Mouse (Mus musculus) liver, embryonic 16.5 days (tissue): ENCODE data around the gene Gm6583. TPM values are rescaled to one million over a fixed set of nuclear protein-coding genes. Genes with fewer than 3 reads are reported as not detected.

Experiments
- polyA plus RNA-seq: library from polyadenylated mRNA; unstranded; fragments of >200 nt; fragmentation: Nextera tagmentation; extraction: Ambion mirVana; gene quantifications from 2 replicates; pipeline ENCODE4 v1.2.1, GENCODE M21; 2015

The Gm6583 gene
- polyA plus RNA-seq, 1 experiment from 2014 or later: 0.13 TPM

Other genes starting within 250 kb of the Gm6583 start
- 0.49 and 0.67 TPM in 2 replicates for gene Cryba4, start 103.5 kb downstream of the Gm6583 start, polyA plus RNA-seq
- 0.28 and 0.32 TPM in 2 replicates for gene Crybb1, start 100.2 kb downstream of the Gm6583 start, polyA plus RNA-seq
- 38.5 and 38.8 TPM in 2 replicates for gene Tpst2, start 79.3 kb downstream of the Gm6583 start, polyA plus RNA-seq
- gene Tfip11, start 29.7 kb downstream of the Gm6583 start, polyA plus RNA-seq: 11.8 and 12.6 TPM in 2 replicates
- 12.6 and 12.9 TPM in 2 replicates for gene Srrd, start 13.0 kb downstream of the Gm6583 start, polyA plus RNA-seq
- gene Hps4, start 12.9 kb downstream of the Gm6583 start, polyA plus RNA-seq: 10.9 and 11.8 TPM in 2 replicates
- gene Asphd2, start 38.8 kb upstream of the Gm6583 start, polyA plus RNA-seq: not detected in 2 replicates
- gene Gm6588, start 93.4 kb upstream of the Gm6583 start, polyA plus RNA-seq: not detected in 2 replicates
- gene Sez6l, start 221.2 kb upstream of the Gm6583 start, polyA plus RNA-seq: 0.01 and 0.02 TPM in 2 replicates